Mouse (Mus musculus) kidney, adult 8-10 months (tissue): Measurements from ENCODE around the gene Frs2.
A peak's percentile ranks its signal among the peaks of the same experiment; 100 is the strongest.
"Not testable (repeated sequence)": the region's sequence is repeated elsewhere in the genome, so short reads cannot be mapped to it uniquely, and the experiment has no call there.

ENCODE experiments used
- DNase-seq, 2 experiments: peaks; one replicate each; pipeline ENCODE4 v3.0.0; 2022

The Frs2 gene

DNA sequence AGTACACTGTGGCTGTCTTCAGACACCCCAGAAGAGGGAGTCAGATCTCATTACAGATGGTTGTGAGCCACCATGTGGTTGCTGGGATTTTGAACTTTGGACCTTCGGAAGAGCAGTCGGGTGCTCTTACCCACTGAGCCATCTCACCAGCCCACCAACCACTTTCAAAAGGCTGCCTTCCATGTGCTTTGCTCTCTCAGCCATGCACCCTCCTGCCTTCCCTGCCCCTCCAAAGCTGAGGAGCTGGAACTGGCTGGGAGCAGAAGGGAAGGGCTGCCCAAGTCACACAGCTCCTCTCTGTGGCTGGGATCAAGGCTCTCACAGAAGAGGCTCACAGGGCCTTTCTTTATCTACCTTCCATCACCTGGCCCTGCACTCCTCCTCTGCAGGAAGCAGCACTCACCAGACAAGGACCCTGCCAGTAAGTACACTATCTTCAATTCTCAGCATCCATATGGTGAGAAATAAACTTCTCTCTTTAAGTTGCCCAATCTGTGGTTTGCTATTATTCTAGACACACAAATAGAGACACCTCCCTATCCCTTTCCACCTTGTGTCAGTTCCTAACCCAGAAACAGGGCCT lies 51.1 kb downstream of the Frs2 start:
- DNase-seq = no peak

DNA sequence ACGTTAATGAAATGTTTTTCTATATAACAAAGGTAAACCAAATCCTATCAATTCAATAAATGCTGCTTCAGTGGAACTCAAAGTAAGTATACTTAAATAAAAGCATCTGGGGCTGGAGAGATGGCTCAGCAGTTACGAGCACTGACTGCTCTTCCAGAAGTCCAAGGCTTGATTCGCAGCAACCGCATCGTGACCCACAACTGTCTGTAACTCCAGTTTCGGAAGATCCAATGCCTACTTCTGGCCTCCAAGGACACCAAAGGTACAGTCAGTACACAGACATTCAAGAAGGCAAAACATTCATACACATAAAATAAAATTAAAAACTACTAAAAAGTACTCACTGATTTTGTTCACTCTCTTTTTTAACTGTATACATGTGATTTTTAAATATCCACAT lies 52.2 kb downstream of the Frs2 start:
- no peak for DNase-seq

DNA sequence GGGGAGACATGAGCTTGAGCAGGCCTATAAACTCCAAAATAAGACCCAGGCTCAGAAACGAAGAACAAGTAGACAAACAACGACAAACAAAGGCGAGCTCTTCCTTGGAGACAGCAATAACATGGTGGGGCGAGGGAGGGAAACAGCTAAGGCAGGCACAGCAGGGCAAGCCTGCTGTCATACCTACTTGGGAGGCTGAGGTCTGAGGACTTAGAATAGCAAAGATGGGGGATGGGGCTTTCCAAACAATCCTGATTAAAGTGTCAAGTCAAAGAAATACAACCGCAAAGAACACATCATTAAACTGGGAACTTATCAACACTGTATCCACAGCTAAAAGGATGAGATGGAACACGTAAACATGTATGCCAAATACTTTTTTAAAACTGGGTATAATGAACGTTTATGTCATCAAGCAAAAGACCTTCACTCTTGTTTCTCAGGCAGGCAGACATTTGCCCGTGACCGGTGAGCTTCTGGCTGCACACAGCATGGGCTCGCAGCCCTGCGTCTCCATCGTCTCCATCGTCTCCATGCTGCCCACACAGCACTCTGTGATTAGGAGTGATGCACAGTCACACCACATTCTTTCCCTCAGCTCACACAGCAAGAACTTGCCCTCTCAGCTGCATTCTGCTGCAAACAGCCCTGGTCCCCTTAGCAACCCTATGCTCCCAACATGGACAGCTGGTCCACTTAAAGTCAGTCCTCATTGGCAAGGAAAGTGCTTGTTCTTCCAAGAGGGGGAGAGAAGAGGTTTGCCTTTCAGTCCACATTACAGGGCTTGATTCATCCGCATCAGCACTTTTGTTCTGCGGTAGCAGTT lies 53.6 kb downstream of the Frs2 start:
- peak in 1 of 2 experiments; percentile 33 for DNase-seq

DNA sequence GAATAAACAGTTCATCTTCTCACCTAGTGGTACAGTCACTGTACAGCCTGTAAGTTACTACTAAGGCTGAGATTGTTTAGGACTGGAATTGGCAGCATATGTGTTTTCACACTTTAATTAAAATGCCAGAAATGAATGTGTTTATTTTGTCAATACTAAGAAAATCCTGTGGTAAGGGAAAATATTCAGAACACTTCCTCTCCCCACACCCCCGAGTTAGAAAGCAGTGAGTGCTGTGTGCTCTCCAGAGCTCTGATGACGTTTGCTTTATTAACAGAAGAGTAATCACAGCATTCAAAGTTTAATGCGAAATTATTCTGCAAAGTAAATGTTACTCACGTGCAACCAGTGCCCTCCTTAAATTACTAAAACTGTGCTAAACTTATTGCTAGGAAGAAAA lies 58.7 kb downstream of the Frs2 start:
- DNase-seq = peak in 1 of 2 experiments; percentile 11

DNA sequence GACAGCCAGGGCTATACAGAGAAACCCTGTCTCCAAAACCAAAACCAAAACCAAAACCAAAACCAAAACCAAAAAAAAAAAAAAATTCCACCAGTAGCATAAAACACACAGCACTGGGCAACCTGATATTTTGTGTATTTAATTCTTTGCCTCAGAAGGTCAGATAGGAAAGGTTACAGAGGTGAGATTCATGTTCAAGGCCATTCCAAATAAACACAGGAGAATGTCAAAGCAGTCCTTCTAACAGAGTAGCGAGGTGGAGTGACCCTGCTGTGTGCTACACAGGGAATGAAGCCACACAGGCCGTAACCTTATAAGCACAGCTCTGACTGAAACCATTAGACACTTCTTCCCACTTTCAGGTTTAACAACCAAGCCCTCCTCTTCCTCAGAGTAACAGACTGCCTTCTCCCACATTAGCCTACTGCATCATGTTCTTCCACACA lies 66.4 kb downstream of the Frs2 start:
- no peak for DNase-seq

DNA sequence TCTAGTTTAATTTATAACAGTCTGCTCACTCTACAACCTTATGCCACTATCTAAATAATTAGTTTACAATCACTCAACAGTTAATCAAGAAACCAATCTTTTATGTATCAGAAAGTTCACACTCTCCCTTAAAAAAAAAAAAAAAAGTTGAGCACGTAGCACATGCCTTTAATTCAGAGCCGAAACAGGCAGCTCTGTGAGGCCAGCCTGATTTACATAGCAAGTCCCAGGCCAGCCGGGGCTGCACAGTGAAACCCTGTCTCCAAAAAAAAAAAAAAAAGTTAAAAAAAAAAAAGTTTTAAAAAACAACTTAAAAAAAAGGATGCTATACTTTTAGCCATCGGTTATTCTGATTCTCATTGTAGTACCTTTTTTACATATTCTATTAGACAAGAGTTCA lies 67.0 kb downstream of the Frs2 start:
- DNase-seq = no peak

DNA sequence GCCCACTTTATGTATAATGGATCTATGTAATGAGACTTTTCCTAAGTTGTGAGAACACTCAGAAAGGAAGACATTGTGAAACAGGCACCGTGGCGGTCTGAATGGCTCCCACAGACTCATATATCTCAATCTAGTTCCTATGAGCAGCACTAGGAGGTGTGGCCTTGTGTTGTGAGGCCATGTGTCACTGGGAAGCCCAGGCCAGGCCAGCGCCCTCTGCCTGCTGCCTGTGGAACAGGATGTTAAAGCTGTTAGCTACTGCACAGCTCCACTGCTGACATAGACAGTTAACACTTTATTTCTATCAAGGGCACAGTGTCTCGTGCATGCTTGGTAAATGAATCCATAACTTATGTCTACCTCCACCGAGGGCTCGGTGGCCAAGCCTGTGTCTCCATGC lies 70.0 kb downstream of the Frs2 start:
- peak in 1 of 2 experiments; percentile 23 for DNase-seq

DNA sequence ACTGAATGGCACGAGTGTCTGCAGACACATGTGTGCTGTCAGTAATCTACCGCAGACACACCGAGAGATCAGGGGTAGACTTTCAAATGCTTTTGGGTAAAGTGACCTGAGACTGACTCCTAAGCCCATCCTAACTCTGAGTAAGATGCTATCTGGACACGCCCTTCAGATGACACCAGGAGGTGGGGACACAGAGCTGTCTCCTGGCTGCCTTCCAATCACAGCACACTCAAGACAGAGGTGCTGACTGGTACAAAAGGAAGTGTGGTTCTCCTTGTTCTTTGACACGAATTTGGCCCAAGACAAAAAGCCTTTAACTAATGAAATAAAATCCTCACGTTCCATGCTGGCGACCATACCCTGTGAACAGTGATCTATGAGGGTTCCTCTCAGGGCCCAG lies 75.2 kb downstream of the Frs2 start:
- DNase-seq = no peak

DNA sequence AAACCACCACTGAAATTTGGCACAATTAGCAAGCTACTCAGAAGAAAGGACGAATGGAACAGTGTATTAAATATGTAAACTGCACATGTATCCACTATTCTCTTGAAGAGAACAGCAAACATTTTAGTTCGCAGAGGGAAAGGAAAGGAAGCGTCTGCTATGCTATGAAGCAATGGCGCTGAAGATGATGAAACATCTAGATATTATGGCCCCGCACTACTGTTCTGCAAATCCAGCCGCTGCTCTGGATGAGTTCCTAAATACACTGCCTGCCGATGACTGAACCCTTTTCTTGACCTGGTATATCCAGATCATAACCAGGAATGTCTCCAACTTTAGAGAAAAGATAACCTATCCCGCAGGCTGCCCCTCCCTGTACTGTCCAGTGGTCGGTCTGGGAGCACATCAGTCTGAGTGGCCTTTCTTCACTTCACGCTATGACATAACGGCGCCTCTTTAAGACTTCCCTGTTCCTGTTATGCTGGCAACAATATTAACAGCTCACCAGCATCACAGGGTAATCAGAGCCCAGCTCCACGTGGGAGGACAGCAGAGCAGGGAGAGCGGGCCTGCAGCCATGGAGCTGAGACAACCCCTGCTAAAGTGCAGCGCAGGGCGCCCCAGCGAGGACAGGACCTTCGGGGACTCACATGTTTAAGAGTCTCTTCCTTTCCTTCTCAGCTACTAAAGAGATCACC lies 76.0 kb downstream of the Frs2 start:
- no peak for DNase-seq

DNA sequence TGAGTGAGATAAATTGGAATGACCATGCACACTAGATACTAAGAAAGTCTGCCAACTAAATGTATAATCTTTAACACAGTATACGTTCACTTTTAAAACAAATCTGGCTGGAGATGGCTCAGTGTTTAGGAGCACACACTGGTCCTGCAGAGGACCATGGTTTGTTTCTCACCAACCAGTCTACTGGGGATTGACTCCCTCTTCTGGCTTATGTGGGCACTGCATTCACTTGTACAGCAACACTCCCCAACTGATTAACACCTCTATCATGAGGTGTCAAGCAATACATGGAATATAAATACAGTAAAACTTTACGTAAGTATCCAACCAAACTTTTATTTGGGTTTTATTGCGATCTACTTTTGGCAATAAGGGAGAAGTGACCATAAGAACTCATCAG lies 79.2 kb downstream of the Frs2 start:
- DNase-seq = no peak

DNA sequence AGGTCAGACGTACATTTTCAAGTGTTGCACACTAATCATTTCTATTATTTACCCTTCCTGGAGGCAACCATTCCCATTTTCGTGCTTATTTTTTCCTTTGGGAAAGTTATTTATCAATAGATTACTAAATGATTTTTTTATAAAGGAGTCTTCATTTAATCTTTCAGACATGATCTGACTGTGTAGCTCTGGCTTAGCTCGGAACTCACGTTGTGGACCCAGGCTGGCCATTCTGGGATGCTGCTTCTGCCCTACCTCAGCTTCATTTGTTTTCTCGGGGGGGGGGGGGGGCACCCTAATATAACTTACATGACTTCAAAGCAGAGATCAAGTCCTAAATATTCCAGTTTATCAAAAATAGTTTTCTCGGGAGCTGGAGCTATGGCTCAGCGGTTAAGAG lies 84.3 kb downstream of the Frs2 start:
- DNase-seq = no peak

DNA sequence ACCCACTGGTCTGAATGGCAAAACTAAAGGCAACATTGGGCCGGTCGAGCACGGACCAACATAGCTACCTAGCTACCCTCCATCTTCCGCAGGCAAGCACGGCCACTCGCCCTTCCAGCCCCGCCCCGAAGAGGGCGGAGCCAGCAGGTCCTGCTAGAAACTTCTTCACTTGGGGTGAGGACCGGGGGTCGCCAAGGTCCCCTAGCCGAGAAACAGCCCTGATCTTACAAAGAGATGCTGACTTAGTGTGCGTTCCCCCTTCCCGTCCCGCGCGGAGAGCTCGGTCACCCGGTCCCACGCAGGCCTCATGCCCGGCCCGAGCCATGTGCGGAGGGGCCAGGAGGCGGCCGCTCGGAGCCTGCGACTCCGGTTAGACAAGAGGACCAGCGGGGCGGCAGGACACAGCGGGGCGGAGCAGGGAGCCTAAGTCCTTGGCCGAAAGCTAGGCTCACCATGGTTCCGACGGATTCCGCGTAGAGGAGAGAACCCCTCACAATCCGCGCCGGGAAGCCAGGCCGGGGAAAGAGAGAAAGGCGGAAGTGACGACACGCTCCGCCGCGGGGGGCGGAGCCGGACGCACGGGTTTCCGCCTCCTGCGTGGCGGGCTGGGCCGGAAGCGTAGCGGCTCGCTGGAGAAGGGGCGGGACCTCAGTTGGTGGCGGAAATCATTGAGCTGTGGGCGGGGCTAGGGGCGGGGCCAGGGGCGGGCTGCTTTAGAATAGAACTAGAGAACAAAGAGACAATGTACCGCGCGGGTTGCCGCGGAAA lies 84.9 kb downstream of the Frs2 start, which contains the start of gene Cct2:
TSS of gene Cct2 (minus strand) at position 561 of the 768 bp plus-strand sequence.
- peak; percentile 88 for DNase-seq

DNA sequence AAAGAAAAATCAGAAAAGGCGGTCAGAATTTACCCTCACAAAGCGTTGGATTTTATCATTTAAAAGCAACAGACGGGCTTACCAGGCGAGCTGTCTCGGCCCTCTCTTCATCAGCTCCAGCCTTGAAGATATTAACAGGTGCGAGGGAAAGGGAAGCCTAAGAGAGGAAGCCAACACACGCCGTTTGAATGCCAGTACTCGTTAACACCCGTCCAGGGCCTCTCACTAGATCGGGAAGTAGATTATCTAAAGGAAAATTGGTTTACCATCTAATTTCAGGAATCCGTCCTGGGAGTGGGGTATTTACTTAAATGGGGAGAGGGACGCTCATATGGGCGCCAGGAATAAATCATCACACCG lies 85.5 kb downstream of the Frs2 start:
- DNase-seq = no peak

DNA sequence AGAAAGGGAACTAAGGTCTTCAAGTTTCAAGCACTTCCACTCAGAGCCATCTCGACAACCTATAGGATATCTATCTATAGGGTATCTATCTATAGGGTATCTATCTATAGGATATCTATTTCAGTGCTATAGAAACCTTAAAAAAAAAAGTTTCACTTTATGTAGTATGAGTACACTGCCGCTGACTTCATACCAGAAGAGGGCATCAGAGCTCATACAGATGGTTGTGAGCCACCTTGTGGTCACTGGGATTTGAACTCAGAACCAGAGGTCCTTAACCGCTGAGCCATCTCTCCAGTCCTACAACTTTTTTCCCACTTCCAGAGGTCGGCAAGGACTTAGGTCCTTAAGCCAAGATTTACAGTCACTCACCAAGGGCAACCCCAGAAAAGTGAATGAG lies 92.7 kb downstream of the Frs2 start:
- no peak for DNase-seq

DNA sequence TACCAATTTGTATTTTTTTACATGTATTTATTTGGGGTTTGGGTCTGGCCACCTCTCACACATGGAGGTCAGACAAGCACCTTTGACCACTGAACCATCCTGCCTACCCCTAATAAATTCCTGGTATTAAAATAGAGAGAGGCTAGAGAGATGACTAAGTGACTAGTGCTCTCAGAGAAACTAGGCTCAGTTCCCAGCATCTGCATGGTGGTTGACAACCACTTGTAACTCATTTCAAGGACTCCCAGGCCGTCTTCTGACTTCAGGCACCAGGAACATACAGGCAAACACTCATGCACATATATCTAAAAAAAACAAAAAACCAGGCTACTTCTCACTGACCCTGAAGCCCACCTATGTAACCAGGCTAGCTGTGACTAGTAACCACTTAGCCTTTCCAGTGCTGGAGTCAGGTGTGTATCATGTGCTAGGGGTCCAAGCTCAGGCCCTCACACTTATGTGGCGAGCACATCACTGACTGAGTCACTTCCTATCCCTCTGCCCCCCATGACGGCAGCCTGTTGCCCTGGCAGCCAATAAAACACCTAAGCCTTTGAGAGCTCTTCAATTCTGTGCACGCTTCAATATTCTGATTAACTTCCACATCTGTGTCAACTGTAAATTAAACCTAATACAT lies 98.3 kb downstream of the Frs2 start:
- no peak for DNase-seq

DNA sequence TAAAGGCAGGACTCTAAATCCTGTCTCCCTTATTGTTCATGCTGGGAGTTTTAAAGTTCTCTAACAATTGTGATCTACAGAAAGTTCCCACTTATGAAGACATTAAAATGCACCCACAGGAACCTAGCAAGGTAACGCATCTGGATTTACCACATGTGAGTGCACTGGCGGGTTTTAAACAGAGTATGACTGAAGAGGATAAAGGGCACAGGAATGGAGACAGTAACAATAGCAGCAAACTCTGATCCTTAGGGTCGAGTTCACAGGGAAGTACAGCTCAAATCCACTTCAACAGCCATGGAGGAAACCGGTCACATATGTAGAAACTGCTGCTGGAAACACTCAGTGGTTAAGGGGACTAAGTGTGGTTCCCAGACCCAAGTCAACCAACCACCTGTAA lies 99.1 kb downstream of the Frs2 start:
- DNase-seq = no peak

DNA sequence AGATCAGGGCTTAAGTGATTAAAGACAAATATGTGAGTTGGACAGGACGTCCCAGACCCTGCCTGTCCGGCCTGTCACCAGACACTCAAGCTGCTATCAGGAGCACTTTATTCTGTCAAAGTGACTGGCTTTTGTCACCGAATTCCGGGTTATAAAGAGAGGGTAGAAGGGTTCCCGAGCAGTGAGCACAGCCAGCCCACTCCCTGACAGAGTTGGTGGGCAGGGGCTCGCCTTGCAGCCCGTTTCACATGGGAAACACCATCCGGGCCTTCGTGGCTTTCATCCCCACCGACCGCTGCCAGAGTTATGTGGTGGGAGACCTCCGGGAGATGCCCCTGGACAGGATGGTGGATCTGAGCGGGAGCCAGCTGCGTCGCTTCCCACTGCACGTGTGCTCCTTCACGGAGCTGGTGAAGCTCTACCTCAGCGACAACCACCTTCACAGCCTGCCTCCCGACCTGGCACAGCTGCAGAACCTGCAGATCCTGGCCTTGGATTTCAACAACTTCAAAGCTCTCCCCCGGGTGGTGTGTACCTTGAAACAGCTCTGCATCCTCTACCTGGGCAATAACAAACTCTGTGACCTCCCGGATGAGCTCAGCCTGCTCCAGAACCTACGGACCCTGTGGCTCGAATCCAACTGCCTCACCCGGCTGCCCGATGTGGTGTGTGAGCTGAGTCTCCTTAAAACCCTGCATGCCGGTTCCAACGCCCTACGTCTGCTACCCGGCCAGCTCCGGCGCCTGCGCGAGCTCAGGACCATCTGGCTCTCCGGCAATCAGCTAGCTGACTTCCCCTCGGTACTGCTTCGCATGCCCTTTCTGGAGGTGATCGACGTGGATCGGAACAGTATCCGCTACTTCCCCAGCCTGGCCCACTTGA lies 102.9 kb downstream of the Frs2 start, which contains the start of gene Lrrc10:
TSS of gene Lrrc10 (plus strand) at position 167 of the 882 bp plus-strand sequence.
- no peak for DNase-seq

DNA sequence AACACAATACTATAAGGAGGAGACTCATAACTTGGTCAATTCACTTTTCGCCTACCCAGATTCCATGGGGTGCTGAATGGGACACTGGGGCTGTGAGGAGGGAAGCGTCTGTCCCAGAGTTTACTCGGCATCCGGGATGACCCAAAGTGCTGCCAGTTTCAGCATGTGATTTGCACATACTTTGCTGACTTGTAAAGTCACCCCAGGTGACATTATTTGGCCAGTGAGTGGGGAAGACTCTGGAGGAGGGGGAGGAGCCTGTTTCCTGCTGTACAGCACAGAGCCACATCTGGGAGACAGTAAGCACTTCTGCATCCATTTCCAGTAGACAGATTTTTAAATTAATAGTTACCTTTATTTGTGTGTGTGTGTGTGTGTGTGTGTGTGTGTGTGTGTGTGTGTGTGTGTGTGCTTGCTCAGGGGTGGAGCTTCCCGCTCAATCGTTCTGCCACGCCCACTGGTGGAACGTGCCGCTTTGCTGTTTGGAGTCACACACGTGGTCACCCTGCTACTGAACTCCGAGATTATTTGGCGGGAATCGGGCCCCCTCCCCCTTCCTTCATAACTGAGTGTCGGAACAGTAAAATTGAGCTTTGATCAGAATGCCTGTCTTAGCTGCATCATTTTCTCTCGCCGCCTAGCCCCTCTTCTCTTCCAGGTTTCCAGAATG lies 104.7 kb downstream of the Frs2 start:
- DNase-seq = not testable (repeated sequence)

DNA sequence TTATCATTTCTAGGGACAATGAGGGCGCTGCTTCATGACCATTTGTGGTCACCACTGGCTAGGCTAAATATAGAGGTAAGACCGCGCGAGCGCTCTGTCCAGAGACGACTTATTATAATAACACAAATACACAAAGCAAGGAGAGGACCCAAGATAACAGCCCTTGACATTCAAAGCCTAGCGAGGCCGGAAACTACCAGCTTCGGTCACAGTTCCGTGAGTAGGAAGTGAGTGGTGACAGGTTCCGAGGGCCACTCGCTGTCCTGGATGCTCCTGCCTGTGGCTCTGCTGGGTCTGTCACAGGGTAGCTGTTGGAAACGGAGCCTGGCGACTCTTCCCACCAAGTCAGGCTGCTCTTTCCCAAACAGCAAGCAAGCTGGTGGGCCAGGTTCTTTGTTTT lies 106.0 kb downstream of the Frs2 start:
- no peak for DNase-seq

DNA sequence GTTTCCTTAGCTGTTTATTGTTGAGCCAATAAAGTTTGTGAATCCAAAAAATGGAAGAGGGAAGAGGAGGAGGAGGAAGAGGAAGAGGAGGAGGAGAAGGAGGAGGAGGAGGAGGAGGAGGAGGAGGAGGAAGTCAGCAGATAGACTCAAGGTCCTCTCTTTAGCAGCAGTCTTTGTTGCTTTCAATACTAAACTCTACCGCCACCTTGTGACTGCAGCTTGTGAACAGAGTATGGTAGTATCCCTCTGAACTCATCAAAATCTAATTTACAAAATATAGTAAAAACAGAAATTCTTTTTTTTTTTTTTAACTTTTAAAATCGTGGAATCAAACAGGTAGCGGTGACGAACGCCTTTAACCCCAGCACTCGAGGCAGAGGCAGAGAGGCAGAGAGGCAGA lies 108.0 kb downstream of the Frs2 start:
- DNase-seq = no peak

DNA sequence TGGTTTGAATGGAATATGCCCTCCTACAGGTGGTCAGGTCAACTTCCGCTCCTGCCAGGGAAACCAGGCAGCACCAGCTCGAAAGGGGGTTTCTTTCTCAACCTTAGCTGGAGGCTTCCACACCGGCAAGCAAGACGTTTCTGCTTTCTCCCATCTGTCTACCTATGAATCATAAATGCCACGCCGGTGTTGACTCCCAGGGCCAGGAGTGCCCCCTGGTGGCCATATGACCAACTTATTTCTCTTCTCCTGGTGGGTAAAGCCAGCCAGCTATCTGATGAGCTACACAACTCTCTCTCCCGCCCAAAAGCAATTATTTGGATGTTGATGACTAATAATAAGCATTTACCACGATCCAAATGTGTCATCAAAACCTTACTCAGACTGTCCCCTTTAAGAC lies 114.5 kb downstream of the Frs2 start:
- DNase-seq = peak; percentile 70 to 90
